Mouse (Mus musculus) hindbrain, embryonic 10.5 days (tissue): ENCODE measurements around the gene Fate1. TPM values are rescaled to one million over a fixed set of nuclear protein-coding genes. Genes with fewer than 3 reads are reported as not detected.
"Not testable (repeated sequence)": the region's sequence is repeated elsewhere in the genome, so short reads cannot be mapped to it uniquely, and the experiment has no call there.

Source experiments
- DNase-seq: peaks from one replicate; pipeline ENCODE4 v3.0.0-alpha.2; 2017; ENCODE audit warnings: low spot score
- H3K27ac ChIP-seq: fragments of 300-500 bp; sonication (generic); 2 replicates; pipeline ENCODE4 v1.5.1; 2016; ENCODE audit warnings: mild to moderate bottlenecking, moderate library complexity
- H3K27me3 ChIP-seq: fragments of 300-500 bp; sonication (generic); 2 replicates; pipeline ENCODE4 v1.6.1; 2016; ENCODE audit warnings: mild to moderate bottlenecking; ENCODE audit not compliant: poor library complexity, insufficient read depth, severe bottlenecking
- H3K36me3 ChIP-seq: fragments of 300-500 bp; sonication (generic); 2 replicates; pipeline ENCODE4 v1.6.1; 2016; ENCODE audit warnings: mild to moderate bottlenecking, moderate library complexity
- H3K4me1 ChIP-seq: fragments of 300-500 bp; sonication (generic); replicated peaks from 2 replicates; pipeline ENCODE4 v1.6.1; 2016; ENCODE audit warnings: mild to moderate bottlenecking
- H3K4me3 ChIP-seq: fragments of 300-500 bp; sonication (generic); 2 replicates; pipeline ENCODE4 v1.5.1; 2016; ENCODE audit warnings: mild to moderate bottlenecking, moderate library complexity
- H3K9me3 ChIP-seq: fragments of 300-500 bp; sonication (generic); 2 replicates; pipeline ENCODE4 v1.6.1; 2016; ENCODE audit warnings: mild to moderate bottlenecking, moderate library complexity
- WGBS: fragments of 180-500 bp; shearing (Covaris S2); methylation state at CpG from one replicate; pipeline ENCODE4 v1.1.7; 2016; 5-methylcytosine and 5-hydroxymethylcytosine counted together
- polyA plus RNA-seq: library from polyadenylated mRNA; unstranded; fragments of >200 nt; fragmentation: Nextera tagmentation; extraction: Ambion mirVana; gene quantifications from 2 replicates; pipeline ENCODE4 v1.2.1, GENCODE M21; 2016

Fate1 gene
- not detected in 2 replicates for polyA plus RNA-seq

DNA sequence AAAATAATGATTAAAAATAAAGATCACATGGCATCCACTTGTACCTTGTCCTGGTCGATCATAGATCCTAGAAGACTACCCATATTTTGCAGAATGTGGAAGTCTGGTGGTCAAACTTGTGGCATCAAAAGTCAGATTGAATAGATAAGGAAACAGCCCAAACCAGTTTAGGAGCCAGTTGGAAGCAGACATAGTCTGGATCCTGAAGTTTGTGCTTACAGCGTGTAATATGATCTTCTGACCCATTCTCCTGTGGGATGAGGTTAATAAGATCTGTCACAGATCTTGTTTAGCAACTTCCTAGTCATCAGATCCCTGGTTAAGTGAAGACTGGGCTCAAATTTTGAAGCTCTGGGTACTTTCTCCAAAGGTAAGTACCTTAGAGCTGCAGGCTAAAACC, at the start of gene Fate1:
TSS of gene Fate1 (plus strand) at position 301 of the 400 bp plus-strand sequence.
- Histone ChIP-seq H3K9me3 (no peaks in the 10 kb centered on the region), H3K4me1 (no peaks in the 10 kb centered on the region), H3K27ac (no peak within 1 kb of the TSS), H3K4me3 (no peak within 1 kb of the TSS), H3K27me3 (no peaks in the 10 kb centered on the region), H3K36me3 (no peaks in the 10 kb centered on the region)
- WGBS, result 72% methylated on average over 2 of the region's 2 CpGs
- no peak for DNase-seq

DNA sequence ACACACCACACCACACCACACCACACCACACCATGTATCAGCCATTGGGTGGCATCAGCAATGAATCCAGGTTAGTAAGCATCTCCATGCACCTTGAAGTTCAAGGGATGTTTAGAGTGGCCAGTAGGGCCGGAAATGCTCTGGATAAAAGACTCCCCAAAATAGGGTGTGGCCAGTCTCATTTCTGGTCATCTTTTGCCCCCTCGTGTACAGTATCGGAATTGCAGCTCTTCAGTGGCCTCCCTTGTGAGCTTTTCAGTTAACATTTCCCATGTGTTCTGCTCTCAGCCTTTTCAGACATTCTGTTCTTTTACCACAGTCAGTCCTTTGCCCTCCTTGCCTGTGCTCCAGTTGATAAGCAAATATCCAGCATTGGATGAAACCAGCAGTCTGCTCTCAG, 26.2 kb upstream of the Fate1 start:
- Histone ChIP-seq H3K4me3 (no peak overlapping the region), H3K27ac (no peak overlapping the region), H3K4me1 (no peaks in the 10 kb centered on the region), H3K36me3 (no peaks in the 10 kb centered on the region), H3K9me3 (no peaks in the 10 kb centered on the region), H3K27me3 (peaks cover 11% of the 10 kb centered on the region; the same call in 1 of the 2 replicates)
- DNase-seq, result peak; percentile 33
- WGBS, result 11% methylated on average over 3 of the region's 3 CpGs

DNA sequence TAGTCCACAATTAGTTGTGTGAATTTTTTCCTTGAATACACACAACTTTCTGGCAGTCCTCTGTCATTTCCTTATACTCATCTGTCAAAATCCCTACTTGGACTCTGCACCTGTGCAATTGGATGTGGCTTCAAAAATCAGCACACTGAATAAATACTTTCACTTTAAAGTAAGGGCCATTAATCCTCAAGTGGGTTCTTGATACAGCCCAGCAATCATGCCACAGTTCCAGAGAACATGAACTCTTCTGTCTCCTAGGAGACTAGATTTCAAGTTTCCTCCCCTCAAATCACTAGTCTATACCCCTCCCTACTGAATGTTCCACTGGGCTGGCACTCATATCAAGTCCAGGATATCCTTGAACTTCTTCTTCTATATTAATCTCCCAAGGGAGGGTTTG, 14.4 kb upstream of the Fate1 start:
- Histone ChIP-seq H3K4me1 (peaks cover 3% of the 10 kb centered on the region), H3K9me3 (peaks cover 4% of the 10 kb centered on the region; the same call in 1 of the 2 replicates), H3K36me3 (no peaks in the 10 kb centered on the region), H3K4me3 (no peak overlapping the region), H3K27me3 (peaks cover 23% of the 10 kb centered on the region), H3K27ac (no peak overlapping the region)
- no peak for DNase-seq

DNA sequence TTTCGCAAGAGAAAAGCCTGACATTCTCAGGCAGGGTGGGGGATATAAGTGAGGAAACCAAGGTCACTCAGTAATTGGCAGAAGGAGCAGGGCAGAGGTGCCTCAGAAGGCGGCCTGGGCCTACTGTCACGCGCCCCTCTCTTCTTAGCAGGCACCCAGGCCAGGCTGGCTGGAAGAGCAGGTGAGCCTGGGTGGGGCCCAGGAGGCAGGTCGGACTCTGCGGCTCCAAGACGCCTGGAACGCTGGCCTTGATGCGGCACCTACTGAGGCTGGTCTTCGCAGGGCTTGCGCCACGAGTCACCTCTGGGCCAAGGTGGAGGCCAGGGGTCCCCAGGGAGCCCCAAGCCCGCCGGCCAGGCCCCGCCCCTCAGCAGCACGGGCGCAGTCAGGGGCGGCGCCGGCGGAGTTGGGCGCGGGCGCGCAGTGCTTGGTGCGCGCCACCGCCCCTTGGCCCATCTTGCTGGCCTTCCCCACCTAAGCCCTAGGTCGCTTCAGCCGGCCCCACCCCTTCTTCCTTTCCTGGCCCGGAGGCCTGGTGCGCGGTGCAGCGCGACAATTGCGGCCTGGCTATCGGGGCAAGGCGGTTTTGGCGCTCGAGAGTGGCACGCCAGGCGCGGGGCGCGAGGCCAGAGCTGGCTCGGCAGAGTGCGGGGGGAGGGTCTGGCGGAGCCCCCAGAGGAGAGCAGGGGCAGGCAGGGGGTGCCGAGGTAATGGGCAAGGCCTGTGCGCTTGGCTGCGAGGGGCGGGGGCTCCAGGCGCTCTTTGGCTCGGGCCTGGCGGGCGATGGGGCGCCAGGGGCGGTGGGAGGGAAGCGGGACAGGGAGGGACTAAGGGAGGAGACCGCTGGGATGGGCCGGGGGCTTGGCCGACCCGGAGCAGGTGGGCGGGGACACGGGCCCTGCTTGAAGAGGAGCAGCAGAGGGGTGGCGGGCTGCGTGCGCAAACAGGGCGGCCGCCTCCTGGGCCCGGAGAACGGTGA, 10.4 kb upstream of the Fate1 start, which contains the start of gene Prrg3:
TSS of gene Prrg3 (plus strand) at position 552 of the 979 bp plus-strand sequence.
- peaks cover 4% of the 10 kb centered on the region; the same call in 1 of the 2 replicates for H3K9me3 ChIP-seq
- peak within 1 kb of the TSS; percentile 89 for H3K27ac ChIP-seq
- H3K36me3 ChIP-seq, result no peaks in the 10 kb centered on the region
- WGBS, result 23% methylated on average over 70 of the region's 72 CpGs
- DNase-seq, result peak; percentile 77
- H3K27me3 ChIP-seq, result peaks cover 23% of the 10 kb centered on the region
- H3K4me3 ChIP-seq, result peak within 1 kb of the TSS; percentile 61
- peaks cover 8% of the 10 kb centered on the region for H3K4me1 ChIP-seq

GRCm38 (mm10) chrX:71963275-71963912, 9.4 kb upstream of the Fate1 start:
- 36% methylated on average over 9 of the region's 9 CpGs for WGBS
- Histone ChIP-seq H3K4me3 (peak overlapping the region; percentile 61), H3K4me1 (peaks cover 8% of the 10 kb centered on the region), H3K27me3 (peaks cover 23% of the 10 kb centered on the region), H3K27ac (peak overlapping the region; percentile 89), H3K9me3 (peaks cover 4% of the 10 kb centered on the region; the same call in 1 of the 2 replicates), H3K36me3 (no peaks in the 10 kb centered on the region)
- no peak for DNase-seq

DNA sequence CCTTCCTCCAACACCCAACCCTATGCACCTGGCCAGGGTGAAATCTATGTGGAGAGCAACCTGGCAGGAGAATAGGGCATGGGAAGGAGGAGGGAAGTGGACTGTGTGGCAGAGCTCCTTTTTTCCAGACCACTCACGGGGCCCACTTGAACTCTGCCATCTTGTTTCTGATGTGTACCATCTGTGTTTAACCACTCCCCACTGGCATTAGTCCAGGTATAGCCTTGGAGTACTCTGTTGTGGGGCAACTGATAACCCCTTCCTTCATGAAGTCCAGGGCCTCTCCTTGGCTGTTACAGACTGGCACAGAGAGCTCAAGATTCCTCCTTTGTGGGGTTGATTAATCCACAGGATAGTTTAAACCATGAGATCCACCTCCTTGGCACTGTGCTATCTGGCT, 4.6 kb upstream of the Fate1 start:
- Histone ChIP-seq H3K27me3 (no peaks in the 10 kb centered on the region), H3K36me3 (no peaks in the 10 kb centered on the region), H3K4me1 (peaks cover 6% of the 10 kb centered on the region), H3K27ac (no peak overlapping the region), H3K9me3 (no peaks in the 10 kb centered on the region), H3K4me3 (no peak overlapping the region)
- 80% methylated on average over 1 of the region's 1 CpGs for WGBS
- no peak for DNase-seq

GRCm38 (mm10) chrX:71968816-71969215, 4.0 kb upstream of the Fate1 start:
- Histone ChIP-seq H3K36me3 (no peaks in the 10 kb centered on the region), H3K4me1 (peaks cover under 1% of the 10 kb centered on the region; the same call in 1 of the 2 replicates), H3K9me3 (no peaks in the 10 kb centered on the region), H3K27ac (no peak overlapping the region), H3K27me3 (no peaks in the 10 kb centered on the region), H3K4me3 (no peak overlapping the region)
- no peak for DNase-seq
- WGBS, result 79% methylated on average over 6 of the region's 6 CpGs

- Histone ChIP-seq H3K4me3 (no peak overlapping the region), H3K4me1 (no peaks in the 10 kb centered on the region), H3K36me3 (no peaks in the 10 kb centered on the region), H3K27me3 (no peaks in the 10 kb centered on the region), H3K9me3 (no peaks in the 10 kb centered on the region), H3K27ac (no peak overlapping the region)
- no peak for DNase-seq
- 71% methylated on average over 5 of the region's 5 CpGs for WGBS
Measured at GRCm38 (mm10) chrX:71971325-71971724, 1.5 kb upstream of the Fate1 start.

- H3K36me3 ChIP-seq, H3K9me3 ChIP-seq, H3K4me3 ChIP-seq, H3K27ac ChIP-seq, H3K4me1 ChIP-seq, H3K27me3 ChIP-seq, DNase-seq: not testable (repeated sequence)
Measured at GRCm38 (mm10) chrX:71977681-71978080, 4.9 kb downstream of the Fate1 start.

DNA sequence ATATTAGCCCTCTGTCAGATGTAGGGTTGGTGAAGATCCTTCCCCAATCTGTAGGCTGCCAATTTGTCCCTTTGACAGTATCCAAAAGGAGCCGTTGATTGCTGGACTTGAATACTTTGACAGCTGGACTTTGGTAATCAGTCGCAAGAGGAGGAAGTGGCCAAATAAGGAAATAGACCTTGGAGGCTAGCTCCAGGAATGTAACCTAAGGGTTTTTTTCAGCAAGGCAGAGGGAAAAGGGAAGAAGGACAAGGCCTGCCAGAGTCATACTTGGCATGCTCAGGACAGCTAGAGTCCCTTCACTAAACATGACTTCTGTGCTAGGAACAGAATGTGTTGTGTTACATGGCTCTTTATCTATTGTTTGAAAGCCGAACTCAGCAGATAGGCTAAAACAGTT, 7.7 kb downstream of the Fate1 start:
- Histone ChIP-seq H3K27me3 (no peaks in the 10 kb centered on the region), H3K27ac (no peak overlapping the region), H3K36me3 (no peaks in the 10 kb centered on the region), H3K4me1 (no peaks in the 10 kb centered on the region), H3K9me3 (no peaks in the 10 kb centered on the region), H3K4me3 (no peak overlapping the region)
- no peak for DNase-seq
- 70% methylated on average over 3 of the region's 3 CpGs for WGBS

- no peaks in the 10 kb centered on the region for H3K9me3 ChIP-seq
- no peaks in the 10 kb centered on the region for H3K27me3 ChIP-seq
- 60% methylated on average over 2 of the region's 2 CpGs for WGBS
- H3K27ac ChIP-seq, result no peak overlapping the region
- no peak for DNase-seq
- H3K36me3 ChIP-seq, result no peaks in the 10 kb centered on the region
- H3K4me1 ChIP-seq, result no peaks in the 10 kb centered on the region
- H3K4me3 ChIP-seq, result no peak overlapping the region
Measured at GRCm38 (mm10) chrX:71981322-71981721, 8.5 kb downstream of the Fate1 start.

DNA sequence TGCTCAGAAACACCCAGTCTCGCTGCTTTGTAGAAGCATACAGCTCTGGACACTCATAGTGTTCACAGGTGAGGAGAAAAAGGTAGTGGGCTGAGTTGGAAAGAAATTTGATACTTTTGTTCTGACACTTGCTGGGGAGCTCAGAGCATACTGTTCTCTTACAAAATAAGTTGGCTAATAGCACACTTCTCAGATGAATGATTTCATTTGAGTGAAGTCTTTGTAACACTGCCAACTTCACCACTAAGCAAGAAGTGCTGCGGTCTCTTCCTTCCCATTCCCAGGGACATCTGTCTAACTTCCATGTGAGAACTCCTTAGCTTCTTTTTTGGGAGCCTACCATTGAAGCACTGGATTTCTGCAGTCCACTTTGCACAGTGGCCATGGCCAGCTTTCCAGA, 10.4 kb downstream of the Fate1 start:
- no peaks in the 10 kb centered on the region for H3K9me3 ChIP-seq
- no peaks in the 10 kb centered on the region for H3K36me3 ChIP-seq
- no peak for DNase-seq
- 80% methylated on average over 2 of the region's 2 CpGs for WGBS
- H3K4me3 ChIP-seq, result no peak overlapping the region
- no peaks in the 10 kb centered on the region for H3K4me1 ChIP-seq
- no peak overlapping the region for H3K27ac ChIP-seq
- H3K27me3 ChIP-seq, result no peaks in the 10 kb centered on the region

DNA sequence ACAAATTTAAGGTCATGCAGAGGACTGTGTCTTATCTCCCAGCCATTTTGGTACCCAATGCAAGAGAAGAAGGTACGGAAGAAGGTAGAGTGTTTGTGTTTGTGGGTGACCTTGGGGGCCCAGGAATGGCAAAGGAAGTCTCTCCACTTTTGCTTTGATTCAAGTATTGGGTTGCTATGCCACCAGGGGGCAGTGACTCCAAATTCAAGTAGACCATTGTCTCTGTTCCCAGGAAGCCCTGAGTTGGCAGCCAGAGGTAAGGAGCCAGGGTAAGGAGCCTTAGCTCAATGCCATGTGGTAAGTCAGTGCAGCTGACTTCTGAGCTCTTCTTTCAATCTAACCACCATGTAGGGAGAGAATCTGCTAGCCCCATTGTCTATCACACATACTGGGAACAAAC, 11.0 kb downstream of the Fate1 start:
- peak; percentile 3 for DNase-seq
- no peaks in the 10 kb centered on the region for H3K4me1 ChIP-seq
- no peak overlapping the region for H3K27ac ChIP-seq
- no peaks in the 10 kb centered on the region for H3K27me3 ChIP-seq
- no peaks in the 10 kb centered on the region for H3K9me3 ChIP-seq
- H3K36me3 ChIP-seq, result no peaks in the 10 kb centered on the region
- H3K4me3 ChIP-seq, result no peak overlapping the region
- 97% methylated on average over 1 of the region's 1 CpGs for WGBS
